Mouse (Mus musculus): ENCODE results near the gene Mvb12b. TPM values are rescaled to one million over a fixed set of nuclear protein-coding genes. Genes with fewer than 3 reads are reported as not detected.

Gene Mvb12b
- polyA plus RNA-seq, 1 experiment from 2014 or later: 16.6 TPM

GRCm38 (mm10) chr2:33873501-33873900 lies 14.2 kb downstream of the Mvb12b start:
- Histone ChIP-seq H3K36me3 (peaks cover 32% of the 10 kb centered on the region), H3K9me3 (replicated peaks) (peaks cover 12% of the 10 kb centered on the region; the same call in 1 of the 2 replicates), H3K4me3 (no peak overlapping the region), H3K4me1 (replicated peaks) (peaks cover 62% of the 10 kb centered on the region), H3K9ac (no peak overlapping the region), H3K4me2 (no peak overlapping the region), H3K27ac (ENCODE audit: poor library complexity, severe bottlenecking) (no peak overlapping the region), H3K27me3 (replicated peaks) (peaks cover 5% of the 10 kb centered on the region; the same call in 1 of the 2 replicates)
- no peak for ATAC-seq (ENCODE audit: insufficient number of reproducible peaks, low FRiP score)
- 88% methylated on average over 8 of the region's 8 CpGs for WGBS

GRCm38 (mm10) chr2:33872841-33873271 lies 14.9 kb downstream of the Mvb12b start:
- Histone ChIP-seq H3K9me3 (replicated peaks) (peaks cover 12% of the 10 kb centered on the region; the same call in 1 of the 2 replicates), H3K27ac (ENCODE audit: poor library complexity, severe bottlenecking) (no peak overlapping the region), H3K36me3 (peaks cover 32% of the 10 kb centered on the region), H3K4me3 (no peak overlapping the region), H3K27me3 (replicated peaks) (peaks cover 6% of the 10 kb centered on the region; the same call in 1 of the 2 replicates), H3K4me2 (no peak overlapping the region), H3K9ac (no peak overlapping the region), H3K4me1 (replicated peaks) (peaks cover 58% of the 10 kb centered on the region)
- ATAC-seq (ENCODE audit: insufficient number of reproducible peaks, low FRiP score): no peak
- 82% methylated on average over 8 of the region's 8 CpGs for WGBS

- Histone ChIP-seq H3K4me2 (no peak overlapping the region), H3K4me1 (replicated peaks) (peaks cover 44% of the 10 kb centered on the region), H3K36me3 (peaks cover 32% of the 10 kb centered on the region), H3K27ac (ENCODE audit: poor library complexity, severe bottlenecking) (peak overlapping the region; percentile 87), H3K4me3 (no peak overlapping the region), H3K9ac (no peak overlapping the region), H3K9me3 (replicated peaks) (peaks cover 12% of the 10 kb centered on the region; the same call in 1 of the 2 replicates), H3K27me3 (replicated peaks) (peaks cover 9% of the 10 kb centered on the region; the same call in 1 of the 2 replicates)
- WGBS: 86% methylated on average over 4 of the region's 4 CpGs
- no peak for ATAC-seq (ENCODE audit: insufficient number of reproducible peaks, low FRiP score)
Observed at GRCm38 (mm10) chr2:33871181-33871520, 16.6 kb downstream of the Mvb12b start.

GRCm38 (mm10) chr2:33870369-33871180 lies 17.2 kb downstream of the Mvb12b start:
- Histone ChIP-seq H3K27me3 (replicated peaks) (peaks cover 9% of the 10 kb centered on the region; the same call in 1 of the 2 replicates), H3K9me3 (replicated peaks) (peaks cover 12% of the 10 kb centered on the region; the same call in 1 of the 2 replicates), H3K4me2 (no peak overlapping the region), H3K36me3 (peaks cover 32% of the 10 kb centered on the region), H3K27ac (ENCODE audit: poor library complexity, severe bottlenecking) (peak overlapping the region; percentile 87), H3K4me1 (replicated peaks) (peaks cover 40% of the 10 kb centered on the region), H3K4me3 (no peak overlapping the region), H3K9ac (0 out of 2 replicates have a peak overlapping the region, but pooled peaks have one; percentile 35)
- ATAC-seq (ENCODE audit: insufficient number of reproducible peaks, low FRiP score): peak; percentile 84
- WGBS: 51% methylated on average over 17 of the region's 17 CpGs

GRCm38 (mm10) chr2:33869689-33870343 lies 17.9 kb downstream of the Mvb12b start:
- H3K4me1 ChIP-seq (replicated peaks): peaks cover 32% of the 10 kb centered on the region
- peaks cover 12% of the 10 kb centered on the region; the same call in 1 of the 2 replicates for H3K9me3 ChIP-seq (replicated peaks)
- no peak overlapping the region for H3K9ac ChIP-seq
- ATAC-seq (ENCODE audit: insufficient number of reproducible peaks, low FRiP score): peak; percentile 40; the same call in 1 of the 2 replicates
- no peak overlapping the region for H3K4me2 ChIP-seq
- H3K27me3 ChIP-seq (replicated peaks): peaks cover 9% of the 10 kb centered on the region; the same call in 1 of the 2 replicates
- 0 out of 2 replicates have a peak overlapping the region, but pooled peaks have one; percentile 17 for H3K27ac ChIP-seq (ENCODE audit: poor library complexity, severe bottlenecking)
- no peak overlapping the region for H3K4me3 ChIP-seq
- WGBS: 59% methylated on average over 10 of the region's 10 CpGs
- H3K36me3 ChIP-seq: peaks cover 32% of the 10 kb centered on the region

GRCm38 (mm10) chr2:33868996-33869688 lies 18.6 kb downstream of the Mvb12b start:
- no peak overlapping the region for H3K4me3 ChIP-seq
- no peak overlapping the region for H3K27ac ChIP-seq (ENCODE audit: poor library complexity, severe bottlenecking)
- peaks cover 9% of the 10 kb centered on the region; the same call in 1 of the 2 replicates for H3K27me3 ChIP-seq (replicated peaks)
- H3K4me1 ChIP-seq (replicated peaks): peaks cover 28% of the 10 kb centered on the region
- WGBS: 63% methylated on average over 5 of the region's 5 CpGs
- no peak overlapping the region for H3K4me2 ChIP-seq
- no peak for ATAC-seq (ENCODE audit: insufficient number of reproducible peaks, low FRiP score)
- peaks cover 12% of the 10 kb centered on the region; the same call in 1 of the 2 replicates for H3K9me3 ChIP-seq (replicated peaks)
- no peak overlapping the region for H3K9ac ChIP-seq
- peaks cover 30% of the 10 kb centered on the region for H3K36me3 ChIP-seq

- Histone ChIP-seq H3K27me3 (replicated peaks) (peaks cover 8% of the 10 kb centered on the region; the same call in 1 of the 2 replicates), H3K27ac (ENCODE audit: poor library complexity, severe bottlenecking) (no peak overlapping the region), H3K4me3 (no peak overlapping the region), H3K9me3 (replicated peaks) (peaks cover 12% of the 10 kb centered on the region; the same call in 1 of the 2 replicates), H3K9ac (no peak overlapping the region), H3K36me3 (peaks cover 22% of the 10 kb centered on the region), H3K4me1 (replicated peaks) (peaks cover 28% of the 10 kb centered on the region), H3K4me2 (no peak overlapping the region)
- WGBS: 75% methylated on average over 4 of the region's 4 CpGs
- no peak for ATAC-seq (ENCODE audit: insufficient number of reproducible peaks, low FRiP score)
Observed at GRCm38 (mm10) chr2:33868322-33868721, 19.4 kb downstream of the Mvb12b start.

- H3K4me1 ChIP-seq (replicated peaks): peaks cover 24% of the 10 kb centered on the region
- H3K9ac ChIP-seq: no peak overlapping the region
- H3K9me3 ChIP-seq (replicated peaks): 0 out of 2 replicates have a peak, but pooled peaks cover 2% of the 10 kb centered on the region
- H3K4me3 ChIP-seq: no peak overlapping the region
- peaks cover 12% of the 10 kb centered on the region for H3K27me3 ChIP-seq (replicated peaks)
- no peak for ATAC-seq (ENCODE audit: insufficient number of reproducible peaks, low FRiP score)
- WGBS: 31% methylated on average over 2 of the region's 2 CpGs
- no peak overlapping the region for H3K4me2 ChIP-seq
- no peaks in the 10 kb centered on the region; the same call in 1 of the 2 replicates for H3K36me3 ChIP-seq
- H3K27ac ChIP-seq (ENCODE audit: poor library complexity, severe bottlenecking): no peak overlapping the region
Observed at GRCm38 (mm10) chr2:33856746-33857145, 31.0 kb downstream of the Mvb12b start.

- Histone ChIP-seq H3K4me2 (no peak overlapping the region), H3K9me3 (replicated peaks) (0 out of 2 replicates have a peak, but pooled peaks cover 2% of the 10 kb centered on the region), H3K9ac (no peak overlapping the region), H3K27ac (ENCODE audit: poor library complexity, severe bottlenecking) (peak overlapping the region; percentile 45; the same call in 1 of the 2 replicates), H3K36me3 (no peaks in the 10 kb centered on the region; the same call in 1 of the 2 replicates), H3K27me3 (replicated peaks) (peaks cover 17% of the 10 kb centered on the region), H3K4me1 (replicated peaks) (peaks cover 21% of the 10 kb centered on the region), H3K4me3 (no peak overlapping the region)
- peak; percentile 87 for ATAC-seq (ENCODE audit: insufficient number of reproducible peaks, low FRiP score)
- WGBS: 64% methylated on average over 11 of the region's 11 CpGs
Observed at GRCm38 (mm10) chr2:33853011-33853976, 34.5 kb downstream of the Mvb12b start.

Data from heart, embryonic 12.5 days (tissue).